ENCODE assay signal across 11 mouse cellular contexts in the genomic region with DNA sequence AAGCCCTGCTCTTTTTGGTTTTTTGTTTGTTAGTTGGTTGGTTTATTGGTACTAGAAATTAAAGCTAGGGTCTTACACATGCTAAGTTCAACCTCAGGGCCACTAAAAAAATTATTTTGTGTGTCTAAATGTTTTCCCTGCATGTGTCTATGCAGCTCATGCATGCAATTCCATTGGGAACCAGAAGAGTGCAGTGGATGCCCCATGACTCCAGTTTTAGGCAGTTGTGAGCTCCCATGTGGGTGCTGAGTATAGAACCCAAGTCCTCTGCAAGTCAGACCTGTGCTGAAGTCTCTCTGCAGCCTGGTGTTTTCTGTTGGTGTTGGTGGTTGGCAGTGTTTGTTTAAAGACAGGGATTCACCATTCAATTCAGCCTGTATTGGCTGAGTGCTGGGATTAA.
"Had no signal": no experiment of that assay in that cellular context is flagged by ENCODE, and none has a peak within 500 bp of the region (broad histone marks: within the 10 kb centered on the region; RNA-seq: fewer than 3 reads in every experiment).

No protein-coding gene starts in this region.

- H3K27ac ChIP-seq: kidney, postnatal 0 days; left cerebral cortex, adult 2 months; limb, embryonic 15.5 days; liver, embryonic 15.5 days; lung, embryonic 15.5 days; midbrain, embryonic 13.5 days had no signal

- DNase-seq: kidney, adult 11 months; kidney, adult 9 months; kidney, postnatal 4 days; right cerebral cortex, postnatal 14 days; thymus, postnatal 36 days had no signal

- H3K4me2 ChIP-seq: limb, embryonic 15.5 days; liver, embryonic 15.5 days; lung, embryonic 15.5 days; midbrain, embryonic 13.5 days had no signal

- ATAC-seq: midbrain, embryonic 13.5 days had no signal

- H3K27me3 ChIP-seq: limb, embryonic 15.5 days; liver, embryonic 15.5 days; lung, embryonic 15.5 days; midbrain, embryonic 13.5 days had no signal

- H3K4me3 ChIP-seq: left cerebral cortex, adult 2 months; limb, embryonic 15.5 days; liver, embryonic 15.5 days; lung, embryonic 15.5 days; midbrain, embryonic 13.5 days had no signal

- H3K9ac ChIP-seq: limb, embryonic 15.5 days; liver, embryonic 15.5 days; lung, embryonic 15.5 days; midbrain, embryonic 13.5 days had no signal

- H3K9me3 ChIP-seq: limb, embryonic 15.5 days; liver, embryonic 15.5 days; lung, embryonic 15.5 days; midbrain, embryonic 13.5 days had no signal

- H3K4me1 ChIP-seq: limb, embryonic 15.5 days; liver, embryonic 15.5 days; lung, embryonic 15.5 days; midbrain, embryonic 13.5 days had no signal
